Mouse (Mus musculus) heart, adult 9 months (tissue): Measurements from ENCODE around the gene Srbd1.

Experiments
- DNase-seq, 2 experiments: peaks; one replicate each; pipeline ENCODE4 v3.0.0; 2022; ENCODE audit warnings: low spot score in 2 of 2

Srbd1 gene

GRCm38 (mm10) chr17:86144537-86145078 is 367 bp downstream of the Srbd1 start:
- no peak for DNase-seq

DNA sequence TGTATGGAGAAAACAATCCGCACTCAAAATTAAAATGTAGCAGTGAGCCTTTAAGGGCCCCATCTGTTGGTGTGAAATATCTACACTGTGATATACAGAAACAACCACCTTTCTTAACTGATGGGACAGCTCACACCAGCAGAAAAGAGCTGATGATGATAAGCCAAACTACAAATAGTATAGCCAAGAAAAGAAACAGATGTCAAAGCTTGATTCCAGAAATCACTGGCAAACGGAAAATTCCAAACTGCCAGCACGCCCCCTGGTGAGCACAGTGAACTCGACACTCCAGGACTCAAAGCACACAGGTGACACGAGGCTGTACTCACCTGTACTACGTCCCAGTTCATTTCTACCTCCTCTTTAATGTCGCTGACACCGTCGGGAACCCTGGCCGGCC is 9.1 kb downstream of the Srbd1 start:
- DNase-seq: no peak

GRCm38 (mm10) chr17:86134461-86134860 is 10.5 kb downstream of the Srbd1 start:
- DNase-seq: no peak

DNA sequence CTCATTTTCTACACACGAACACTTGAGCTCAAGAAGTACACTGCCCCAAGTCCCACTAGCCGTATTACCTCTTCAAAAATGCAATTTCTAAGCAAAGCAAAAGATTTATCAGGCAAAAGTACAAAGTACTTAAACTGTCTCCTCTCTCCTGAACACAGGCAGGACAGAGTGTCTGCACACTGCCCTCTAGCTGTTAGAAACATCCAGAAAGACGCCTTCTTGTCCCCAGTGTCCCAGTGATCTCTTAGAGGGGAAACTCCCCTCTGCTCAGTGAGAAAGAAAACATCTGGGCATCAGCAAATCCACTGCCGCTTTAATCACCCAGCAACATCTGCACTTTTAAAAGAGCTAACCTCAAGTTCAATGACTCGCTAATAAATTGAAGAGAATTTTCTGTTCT is 12.4 kb downstream of the Srbd1 start:
- DNase-seq: peak in 1 of 2 experiments; percentile 13

DNA sequence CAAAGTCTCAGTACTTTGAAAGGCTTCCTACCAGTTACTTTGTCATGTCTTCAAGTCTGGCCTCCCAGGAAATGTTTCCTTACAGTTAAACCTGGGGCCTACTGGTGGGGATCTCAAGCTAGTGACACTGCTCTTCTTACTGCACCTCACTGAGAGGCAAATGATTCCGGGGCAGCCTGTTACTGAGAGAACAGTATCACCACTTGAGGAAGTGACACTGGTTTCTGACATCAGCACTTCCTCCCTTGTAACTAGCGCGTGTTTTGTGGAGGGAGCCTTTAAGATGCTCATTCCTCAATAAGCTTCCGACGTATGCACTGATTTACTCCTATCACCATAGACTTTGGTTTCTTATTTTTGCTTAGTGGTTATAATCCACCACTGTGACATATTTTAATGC is 16.8 kb downstream of the Srbd1 start:
- DNase-seq: no peak

DNA sequence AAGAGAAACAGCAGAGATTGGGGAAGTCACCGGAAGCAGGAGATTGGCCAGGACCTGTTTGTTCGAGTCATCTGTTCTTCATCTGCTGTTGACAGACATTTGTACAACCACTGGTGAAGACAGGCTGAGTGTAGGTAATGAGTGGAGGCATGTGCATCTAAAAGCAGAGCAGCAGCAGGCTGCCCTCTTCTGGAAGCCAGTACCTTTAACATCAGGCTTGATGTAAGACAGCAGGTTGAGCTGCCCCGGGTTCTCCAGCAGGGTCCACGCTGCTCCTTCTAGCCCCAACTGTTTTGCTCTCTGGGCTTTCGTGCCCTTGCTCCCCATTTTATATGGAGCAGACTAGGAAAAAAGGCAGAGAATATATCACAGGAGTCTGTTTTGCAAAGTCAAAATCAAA is 19.1 kb downstream of the Srbd1 start:
- DNase-seq: no peak

GRCm38 (mm10) chr17:86123146-86123545 is 21.8 kb downstream of the Srbd1 start:
- no peak for DNase-seq

GRCm38 (mm10) chr17:86096875-86097274 is 48.1 kb downstream of the Srbd1 start:
- no peak for DNase-seq

- DNase-seq: no peak
Observed at GRCm38 (mm10) chr17:86093124-86093523, 51.9 kb downstream of the Srbd1 start.

- DNase-seq: no peak
Observed at GRCm38 (mm10) chr17:86091631-86092030, 53.3 kb downstream of the Srbd1 start.

- no peak for DNase-seq
Observed at GRCm38 (mm10) chr17:86089893-86090588, 54.9 kb downstream of the Srbd1 start.

GRCm38 (mm10) chr17:86087922-86088321 is 57.1 kb downstream of the Srbd1 start:
- DNase-seq: no peak

GRCm38 (mm10) chr17:86086191-86086590 is 58.8 kb downstream of the Srbd1 start:
- no peak for DNase-seq

GRCm38 (mm10) chr17:86083207-86083606 is 61.8 kb downstream of the Srbd1 start:
- no peak for DNase-seq

DNA sequence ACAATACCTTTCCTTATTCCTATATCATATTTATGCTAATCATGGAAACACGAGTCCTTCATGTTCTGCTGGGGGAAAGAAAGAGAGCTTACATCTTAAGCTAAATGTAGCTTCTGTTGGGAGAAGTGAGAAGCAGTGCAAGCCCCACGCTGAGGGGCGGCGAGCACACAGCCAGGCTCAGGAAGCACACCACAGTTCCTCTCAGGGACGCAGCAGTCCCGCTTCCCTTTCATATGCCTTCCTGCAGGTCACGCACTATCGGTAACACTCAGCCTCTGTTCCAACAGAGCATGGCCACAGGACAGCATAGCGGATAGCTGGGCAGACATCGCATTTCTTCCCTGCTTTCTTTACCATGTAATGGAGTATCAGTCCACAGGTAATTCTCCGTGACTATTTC is 66.9 kb downstream of the Srbd1 start:
- DNase-seq: no peak

GRCm38 (mm10) chr17:86067444-86067843 is 77.5 kb downstream of the Srbd1 start:
- DNase-seq: no peak

DNA sequence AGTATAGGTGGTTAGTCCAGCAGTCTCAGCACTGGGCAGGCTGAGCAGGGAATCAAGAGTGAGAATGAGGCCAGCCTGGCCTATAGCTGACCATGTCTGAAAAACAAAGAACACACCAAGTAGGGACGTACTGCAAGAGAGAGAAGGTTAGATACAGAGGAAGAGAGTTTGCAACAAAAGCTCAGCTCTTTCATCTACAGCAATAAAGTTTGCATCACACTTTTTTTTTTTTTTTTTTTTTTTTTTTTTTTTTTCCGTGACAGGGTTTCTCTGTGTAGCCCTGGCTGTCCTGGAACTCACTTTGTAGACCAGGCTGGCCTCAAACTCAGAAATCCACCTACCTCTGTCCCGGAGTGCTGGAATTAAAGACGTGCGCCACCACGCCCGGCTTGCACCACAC is 79.1 kb downstream of the Srbd1 start:
- DNase-seq: no peak

DNA sequence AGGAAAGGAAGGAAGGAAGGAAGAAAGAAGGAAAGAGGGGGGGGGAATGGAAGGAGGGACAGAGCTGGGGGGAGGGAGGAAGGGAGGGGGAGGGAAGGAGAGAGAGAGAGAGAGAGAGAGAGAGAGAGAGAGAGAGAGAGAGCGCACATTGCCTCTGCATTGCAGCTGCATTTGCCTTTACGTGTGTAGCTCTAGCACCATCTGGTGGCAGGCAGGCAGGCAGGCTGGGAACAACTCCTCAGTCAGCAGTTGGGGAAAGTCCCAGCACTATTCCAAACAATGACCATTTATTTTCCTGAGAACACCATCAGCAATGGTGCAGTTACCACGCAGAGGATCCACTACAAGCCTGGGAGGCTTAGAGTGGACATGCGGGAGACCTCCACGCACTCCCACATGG is 81.5 kb downstream of the Srbd1 start:
- peak; percentile 9 to 47 for DNase-seq

DNA sequence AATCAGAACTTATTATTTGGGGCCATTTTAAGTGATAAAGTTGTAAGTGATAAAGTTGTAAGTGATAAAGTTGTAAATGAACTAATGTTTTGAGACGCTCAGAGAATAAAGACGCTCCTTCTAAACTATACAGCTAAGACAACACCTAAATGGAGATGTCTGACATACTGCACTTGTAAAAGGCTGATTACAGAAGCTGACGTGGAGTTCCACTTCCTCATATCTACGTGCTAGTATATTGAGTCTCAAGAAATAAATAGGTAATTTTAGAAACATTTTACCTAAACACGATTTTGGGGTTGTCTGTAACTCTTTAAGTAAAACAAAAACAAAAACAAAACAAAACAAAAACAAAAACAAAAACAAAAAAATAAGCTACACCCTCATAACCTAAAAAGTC is 84.1 kb downstream of the Srbd1 start:
- DNase-seq: no peak

DNA sequence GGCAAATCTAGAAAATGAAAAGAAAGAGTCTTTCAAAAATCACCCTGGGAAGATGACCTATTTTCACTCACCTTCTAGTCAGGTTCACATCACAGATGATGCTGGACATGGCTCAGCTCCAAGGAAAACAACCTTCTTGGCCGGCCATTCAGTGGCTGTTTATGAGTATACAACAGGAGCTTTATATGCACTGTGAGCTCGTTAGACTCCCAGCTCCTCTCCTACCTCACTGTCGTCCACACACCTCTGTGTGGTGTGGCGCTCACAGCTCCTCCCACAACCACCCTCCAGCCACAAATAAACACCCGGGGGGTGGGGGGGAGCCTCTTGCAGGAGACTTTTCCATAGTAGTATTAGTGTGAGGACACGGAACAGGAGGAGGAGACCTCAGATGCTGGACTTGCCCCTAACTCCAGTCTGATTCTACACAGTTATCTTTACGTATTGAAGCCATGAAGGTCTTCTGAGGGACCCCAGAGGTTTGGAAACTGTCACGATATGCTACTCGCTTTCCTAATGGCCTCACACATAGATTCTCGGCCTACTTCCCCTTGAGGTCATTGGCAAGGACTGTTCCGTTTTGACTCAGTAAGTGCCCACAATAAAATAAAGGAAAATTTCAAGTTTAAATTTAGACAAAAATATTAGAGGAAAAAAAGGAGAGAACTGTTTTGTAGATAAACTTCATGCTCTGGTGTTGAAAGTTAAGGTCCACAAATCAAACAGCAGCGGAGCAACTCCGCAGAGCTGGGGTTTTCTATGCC is 104.6 kb downstream of the Srbd1 start:
- no peak for DNase-seq

GRCm38 (mm10) chr17:86039741-86040140 is 105.2 kb downstream of the Srbd1 start:
- no peak for DNase-seq

- DNase-seq: no peak
Observed at GRCm38 (mm10) chr17:86038211-86038648, 106.7 kb downstream of the Srbd1 start.

DNA sequence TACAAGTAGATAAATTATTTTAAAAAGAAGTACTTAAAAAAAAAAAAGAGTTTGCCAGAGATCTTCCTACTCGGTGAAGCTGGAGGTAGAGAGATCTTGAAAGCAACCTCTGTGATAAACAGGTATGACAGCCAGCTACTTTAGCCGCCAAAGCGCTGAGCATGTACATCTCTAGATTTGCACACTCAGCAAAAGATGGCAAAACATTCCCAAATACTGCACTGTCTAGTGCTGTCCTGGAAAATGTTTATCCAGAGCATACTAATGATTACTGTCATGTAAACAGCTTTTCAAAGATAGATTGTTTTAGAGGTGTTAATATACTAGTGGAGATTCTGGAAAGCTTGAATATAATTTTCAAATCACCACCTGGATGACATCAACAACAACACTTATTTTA is 109.4 kb downstream of the Srbd1 start:
- no peak for DNase-seq
